Mouse (Mus musculus): ENCODE results near the gene Zc3h13. TPM values are rescaled to one million over a fixed set of nuclear protein-coding genes. Genes with fewer than 3 reads are reported as not detected.

Gene Zc3h13
- polyA plus RNA-seq, 1 experiment from 2014 or later = 26.5 TPM

GRCm38 (mm10) chr14:75351626-75352025, 67.5 kb downstream of the Zc3h13 start:
- no peaks in the 10 kb centered on the region for H3K36me3 ChIP-seq (ENCODE audit: control insufficient read depth, insufficient read depth, low read length)
- no peak for ATAC-seq (ENCODE audit: low read depth)
- no peak overlapping the region for H3K27ac ChIP-seq (ENCODE audit: low read length)
- no peak overlapping the region for H3K9ac ChIP-seq (ENCODE audit: low read length)
- no peak overlapping the region for H3K4me2 ChIP-seq (ENCODE audit: low read depth, low read length)
- WGBS = 50% methylated on average over 4 of the region's 4 CpGs
- no peak overlapping the region for H3K4me3 ChIP-seq (ENCODE audit: low read length)
- no peaks in the 10 kb centered on the region for H3K4me1 ChIP-seq (replicated peaks; ENCODE audit: control insufficient read depth, insufficient read depth, low read length)
- no peaks in the 10 kb centered on the region for H3K27me3 ChIP-seq (ENCODE audit: control insufficient read depth, insufficient read depth, low read depth, low read length)
- no peaks in the 10 kb centered on the region for H3K9me3 ChIP-seq (ENCODE audit: control insufficient read depth, low read length)

DNA sequence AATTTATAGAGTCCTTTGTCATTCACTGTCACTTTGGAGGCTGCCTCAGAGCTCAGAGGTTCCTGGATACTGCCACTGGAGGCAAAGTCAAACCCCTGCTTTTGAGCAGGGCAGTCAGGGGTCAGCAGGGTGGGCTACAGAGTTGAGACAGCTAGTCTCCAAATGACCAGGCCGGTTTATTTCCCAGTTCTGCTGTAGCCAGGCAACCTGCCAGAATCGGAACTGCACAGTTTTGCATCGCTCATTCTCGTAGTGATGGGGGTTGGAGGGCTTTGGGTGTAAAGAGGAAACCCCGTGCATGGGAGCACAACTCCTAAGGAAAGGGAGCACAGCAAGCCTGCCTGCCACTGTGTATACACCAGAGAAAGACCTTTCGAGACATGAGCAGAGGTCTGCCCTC, 79.1 kb downstream of the Zc3h13 start:
- Histone ChIP-seq H3K36me3 (ENCODE audit: control insufficient read depth, insufficient read depth, low read length) (no peaks in the 10 kb centered on the region), H3K9ac (ENCODE audit: low read length) (no peak overlapping the region), H3K27ac (ENCODE audit: low read length) (no peak overlapping the region), H3K9me3 (ENCODE audit: control insufficient read depth, low read length) (no peaks in the 10 kb centered on the region), H3K4me3 (ENCODE audit: low read length) (no peak overlapping the region), H3K4me1 (replicated peaks; ENCODE audit: control insufficient read depth, insufficient read depth, low read length) (no peaks in the 10 kb centered on the region), H3K27me3 (ENCODE audit: control insufficient read depth, insufficient read depth, low read depth, low read length) (no peaks in the 10 kb centered on the region), H3K4me2 (ENCODE audit: low read depth, low read length) (no peak overlapping the region)
- WGBS = 49% methylated on average over 6 of the region's 6 CpGs
- ATAC-seq (ENCODE audit: low read depth) = no peak

DNA sequence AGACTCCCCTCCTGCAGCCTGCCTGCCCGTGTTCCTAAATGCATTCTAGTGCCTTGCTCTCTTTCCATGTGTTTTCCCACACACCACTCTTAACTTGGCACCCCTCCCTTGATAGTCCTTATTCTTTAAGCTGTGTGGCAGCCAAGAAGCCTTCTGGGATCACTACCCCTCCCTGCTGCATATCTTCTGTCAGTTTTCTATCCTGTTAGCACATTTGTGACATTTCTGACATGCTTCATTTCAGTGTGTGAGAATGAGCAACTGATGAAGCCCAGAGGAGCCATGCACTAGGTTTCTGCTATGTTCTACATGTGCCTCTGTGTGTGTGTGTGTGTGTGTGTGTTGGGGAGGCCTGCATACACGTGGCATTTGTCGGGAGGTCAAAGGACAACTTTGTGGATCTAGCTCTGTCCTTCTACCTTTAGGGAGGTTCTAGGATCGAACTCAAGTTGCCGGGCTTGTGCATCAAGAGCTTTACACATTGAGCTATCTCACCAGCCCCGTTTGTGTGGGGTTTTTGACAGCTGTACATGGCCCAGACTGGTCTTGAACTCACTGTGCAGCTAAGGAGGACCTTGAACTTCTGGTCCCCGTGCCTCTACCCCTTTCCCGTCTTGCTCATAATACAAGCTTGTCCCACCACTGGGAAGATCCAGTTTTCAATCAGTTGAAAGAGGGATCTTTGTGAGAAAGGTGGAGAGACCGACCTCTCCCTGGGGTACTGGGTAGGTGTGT, 81.3 kb downstream of the Zc3h13 start:
- no peak overlapping the region for H3K9ac ChIP-seq (ENCODE audit: low read length)
- H3K36me3 ChIP-seq (ENCODE audit: control insufficient read depth, insufficient read depth, low read length) = no peaks in the 10 kb centered on the region
- no peak overlapping the region for H3K4me3 ChIP-seq (ENCODE audit: low read length)
- no peaks in the 10 kb centered on the region for H3K4me1 ChIP-seq (replicated peaks; ENCODE audit: control insufficient read depth, insufficient read depth, low read length)
- no peak overlapping the region for H3K4me2 ChIP-seq (ENCODE audit: low read depth, low read length)
- WGBS = 75% methylated on average over 9 of the region's 9 CpGs
- ATAC-seq (ENCODE audit: low read depth) = no peak
- no peaks in the 10 kb centered on the region for H3K27me3 ChIP-seq (ENCODE audit: control insufficient read depth, insufficient read depth, low read depth, low read length)
- H3K27ac ChIP-seq (ENCODE audit: low read length) = no peak overlapping the region
- H3K9me3 ChIP-seq (ENCODE audit: control insufficient read depth, low read length) = no peaks in the 10 kb centered on the region

DNA sequence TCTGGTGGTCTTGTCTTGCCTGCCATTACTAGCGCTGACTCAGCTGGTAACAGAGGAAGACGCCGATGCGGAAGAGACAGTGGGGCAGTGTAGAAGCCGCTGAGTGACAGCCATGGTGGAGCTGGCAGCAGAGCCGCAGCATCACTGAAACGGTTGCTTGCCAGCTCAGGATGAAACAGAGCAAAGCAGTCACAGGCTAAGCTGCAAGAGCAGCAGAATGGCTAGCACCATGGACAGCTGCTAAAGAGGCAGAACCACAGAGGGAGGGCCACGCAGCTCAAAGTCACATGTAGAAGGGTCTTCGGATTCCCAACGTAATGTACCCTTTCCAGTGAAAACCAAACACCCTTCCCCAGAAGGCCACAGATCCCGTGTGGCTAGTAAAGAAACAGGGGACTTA, 82.6 kb downstream of the Zc3h13 start:
- Histone ChIP-seq H3K4me1 (replicated peaks; ENCODE audit: control insufficient read depth, insufficient read depth, low read length) (no peaks in the 10 kb centered on the region), H3K27me3 (ENCODE audit: control insufficient read depth, insufficient read depth, low read depth, low read length) (no peaks in the 10 kb centered on the region), H3K27ac (ENCODE audit: low read length) (no peak overlapping the region), H3K9me3 (ENCODE audit: control insufficient read depth, low read length) (no peaks in the 10 kb centered on the region), H3K4me2 (ENCODE audit: low read depth, low read length) (no peak overlapping the region), H3K4me3 (ENCODE audit: low read length) (no peak overlapping the region), H3K36me3 (ENCODE audit: control insufficient read depth, insufficient read depth, low read length) (no peaks in the 10 kb centered on the region), H3K9ac (ENCODE audit: low read length) (no peak overlapping the region)
- 17% methylated on average over 11 of the region's 11 CpGs for WGBS
- 0 out of 2 replicates have a peak, but pooled peaks have one; percentile 12 for ATAC-seq (ENCODE audit: low read depth)

GRCm38 (mm10) chr14:75367503-75367902, 83.3 kb downstream of the Zc3h13 start:
- H3K4me3 ChIP-seq (ENCODE audit: low read length) = no peak overlapping the region
- no peak overlapping the region for H3K9ac ChIP-seq (ENCODE audit: low read length)
- H3K4me1 ChIP-seq (replicated peaks; ENCODE audit: control insufficient read depth, insufficient read depth, low read length) = no peaks in the 10 kb centered on the region
- ATAC-seq (ENCODE audit: low read depth) = no peak
- no peaks in the 10 kb centered on the region for H3K36me3 ChIP-seq (ENCODE audit: control insufficient read depth, insufficient read depth, low read length)
- WGBS = 33% methylated on average over 3 of the region's 3 CpGs
- H3K27ac ChIP-seq (ENCODE audit: low read length) = no peak overlapping the region
- no peaks in the 10 kb centered on the region for H3K27me3 ChIP-seq (ENCODE audit: control insufficient read depth, insufficient read depth, low read depth, low read length)
- no peaks in the 10 kb centered on the region for H3K9me3 ChIP-seq (ENCODE audit: control insufficient read depth, low read length)
- H3K4me2 ChIP-seq (ENCODE audit: low read depth, low read length) = no peak overlapping the region

DNA sequence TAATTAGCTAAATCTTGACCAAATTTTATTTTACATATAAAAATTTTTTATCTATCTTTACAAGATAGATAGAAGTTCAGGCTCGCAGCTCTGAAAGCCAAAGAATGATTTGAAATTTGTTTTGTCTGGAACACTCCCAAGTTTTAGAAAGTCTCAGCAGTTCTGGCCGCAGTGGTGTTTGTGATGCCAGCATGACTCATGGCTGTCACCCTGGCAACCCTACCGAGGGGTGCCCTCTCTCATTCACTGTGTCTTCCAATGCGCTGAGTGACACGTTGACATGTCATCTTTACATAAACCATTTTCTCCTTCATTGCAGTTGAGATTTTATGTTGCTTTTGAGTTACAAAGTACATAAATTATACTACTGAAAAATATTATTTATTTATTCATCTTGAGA, 85.7 kb downstream of the Zc3h13 start:
- Histone ChIP-seq H3K27me3 (ENCODE audit: control insufficient read depth, insufficient read depth, low read depth, low read length) (no peaks in the 10 kb centered on the region), H3K36me3 (ENCODE audit: control insufficient read depth, insufficient read depth, low read length) (no peaks in the 10 kb centered on the region), H3K27ac (ENCODE audit: low read length) (no peak overlapping the region), H3K9ac (ENCODE audit: low read length) (no peak overlapping the region), H3K4me2 (ENCODE audit: low read depth, low read length) (no peak overlapping the region), H3K4me1 (replicated peaks; ENCODE audit: control insufficient read depth, insufficient read depth, low read length) (no peaks in the 10 kb centered on the region), H3K9me3 (ENCODE audit: control insufficient read depth, low read length) (no peaks in the 10 kb centered on the region), H3K4me3 (ENCODE audit: low read length) (no peak overlapping the region)
- 56% methylated on average over 5 of the region's 5 CpGs for WGBS
- ATAC-seq (ENCODE audit: low read depth) = no peak

DNA sequence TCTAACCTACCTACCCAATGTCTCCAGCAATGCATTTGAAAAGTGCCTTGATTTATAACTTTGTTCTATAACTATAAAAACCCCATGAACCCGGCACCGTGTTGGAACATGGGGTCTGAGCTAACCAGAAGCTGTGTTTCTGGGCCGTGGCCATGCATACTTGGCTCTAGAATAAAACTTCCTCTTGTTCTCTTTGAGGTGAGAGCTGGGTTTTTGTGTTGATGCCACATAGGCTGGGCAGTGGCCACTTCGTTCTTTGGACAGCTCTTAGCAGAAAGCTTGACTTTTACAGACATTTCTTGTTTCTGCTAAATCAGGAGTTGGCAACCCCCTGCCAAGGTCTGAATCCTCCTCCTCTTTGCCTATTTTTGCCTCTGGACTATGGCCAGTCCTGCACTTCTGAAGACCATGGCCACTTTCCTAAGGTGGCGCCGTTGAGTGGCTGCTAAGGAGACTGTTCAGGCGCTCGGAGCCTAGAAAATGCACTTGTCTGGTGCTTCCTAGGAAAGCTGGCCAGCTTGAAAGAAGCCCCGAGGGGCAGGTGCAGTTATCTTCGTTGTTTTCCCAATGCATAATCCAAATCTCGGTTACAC, 90.9 kb downstream of the Zc3h13 start:
- Histone ChIP-seq H3K4me2 (ENCODE audit: low read depth, low read length) (no peak overlapping the region), H3K4me3 (ENCODE audit: low read length) (no peak overlapping the region), H3K9ac (ENCODE audit: low read length) (no peak overlapping the region), H3K9me3 (ENCODE audit: control insufficient read depth, low read length) (no peaks in the 10 kb centered on the region), H3K27ac (ENCODE audit: low read length) (no peak overlapping the region), H3K27me3 (ENCODE audit: control insufficient read depth, insufficient read depth, low read depth, low read length) (no peaks in the 10 kb centered on the region), H3K36me3 (ENCODE audit: control insufficient read depth, insufficient read depth, low read length) (no peaks in the 10 kb centered on the region), H3K4me1 (replicated peaks; ENCODE audit: control insufficient read depth, insufficient read depth, low read length) (no peaks in the 10 kb centered on the region)
- no peak for ATAC-seq (ENCODE audit: low read depth)
- 62% methylated on average over 11 of the region's 11 CpGs for WGBS

GRCm38 (mm10) chr14:75376256-75376655, 92.1 kb downstream of the Zc3h13 start:
- H3K4me1 ChIP-seq (replicated peaks; ENCODE audit: control insufficient read depth, insufficient read depth, low read length) = no peaks in the 10 kb centered on the region
- H3K9ac ChIP-seq (ENCODE audit: low read length) = no peak overlapping the region
- H3K9me3 ChIP-seq (ENCODE audit: control insufficient read depth, low read length) = no peaks in the 10 kb centered on the region
- no peak for ATAC-seq (ENCODE audit: low read depth)
- H3K4me3 ChIP-seq (ENCODE audit: low read length) = no peak overlapping the region
- no peak overlapping the region for H3K27ac ChIP-seq (ENCODE audit: low read length)
- no peaks in the 10 kb centered on the region for H3K27me3 ChIP-seq (ENCODE audit: control insufficient read depth, insufficient read depth, low read depth, low read length)
- H3K4me2 ChIP-seq (ENCODE audit: low read depth, low read length) = no peak overlapping the region
- no peaks in the 10 kb centered on the region for H3K36me3 ChIP-seq (ENCODE audit: control insufficient read depth, insufficient read depth, low read length)
- WGBS = 22% methylated on average over 2 of the region's 2 CpGs

GRCm38 (mm10) chr14:75377612-75378011, 93.4 kb downstream of the Zc3h13 start:
- WGBS = 53% methylated on average over 7 of the region's 7 CpGs

More at GRCm38 (mm10) chr14:75377612-75378011, 93.4 kb downstream of the Zc3h13 start:
- Histone ChIP-seq H3K9me3 (ENCODE audit: control insufficient read depth, low read length) (no peaks in the 10 kb centered on the region), H3K4me3 (ENCODE audit: low read length) (no peak overlapping the region), H3K27ac (ENCODE audit: low read length) (no peak overlapping the region), H3K27me3 (ENCODE audit: control insufficient read depth, insufficient read depth, low read depth, low read length) (no peaks in the 10 kb centered on the region), H3K4me1 (replicated peaks; ENCODE audit: control insufficient read depth, insufficient read depth, low read length) (no peaks in the 10 kb centered on the region), H3K4me2 (ENCODE audit: low read depth, low read length) (no peak overlapping the region), H3K9ac (ENCODE audit: low read length) (no peak overlapping the region), H3K36me3 (ENCODE audit: control insufficient read depth, insufficient read depth, low read length) (no peaks in the 10 kb centered on the region)
- no peak for ATAC-seq (ENCODE audit: low read depth)

Data from lung, embryonic 16.5 days (tissue).